Mouse (Mus musculus): ENCODE data around the gene Gm10670.
"Not testable (repeated sequence)": the region's sequence is repeated elsewhere in the genome, so short reads cannot be mapped to it uniquely, and the experiment has no call there.

Gm10670 gene

DNA sequence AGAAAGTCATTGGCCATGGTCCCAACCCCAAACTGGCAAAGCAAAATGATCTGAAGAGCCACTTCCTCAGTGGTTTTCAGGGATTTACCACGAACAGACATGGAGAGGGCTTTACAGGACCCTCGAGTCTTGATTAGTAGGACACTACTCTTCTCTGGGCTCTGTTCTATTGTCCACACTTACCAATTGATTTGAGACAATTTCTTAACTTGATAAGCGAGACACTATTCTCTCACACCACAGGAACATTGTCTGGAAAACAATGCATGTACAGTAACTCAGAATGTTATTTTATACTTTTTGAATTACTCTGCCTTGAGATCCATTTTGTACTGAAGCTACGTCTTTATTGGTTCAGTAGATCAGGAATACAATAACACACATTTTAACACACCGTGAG lies at the start of gene Gm10670:
Gene Gm10670 (minus strand): TSS at position 101 of the 400 bp plus-strand sequence.
- not testable (repeated sequence) for DNase-seq

GRCm38 (mm10) chr7:20510434-20510833 lies 35.7 kb upstream of the Gm10670 start, which contains the start of gene Vmn1r103:
Gene Vmn1r103, minus strand, starts transcription at chr7:20510534.
- DNase-seq: not testable (repeated sequence)

DNA sequence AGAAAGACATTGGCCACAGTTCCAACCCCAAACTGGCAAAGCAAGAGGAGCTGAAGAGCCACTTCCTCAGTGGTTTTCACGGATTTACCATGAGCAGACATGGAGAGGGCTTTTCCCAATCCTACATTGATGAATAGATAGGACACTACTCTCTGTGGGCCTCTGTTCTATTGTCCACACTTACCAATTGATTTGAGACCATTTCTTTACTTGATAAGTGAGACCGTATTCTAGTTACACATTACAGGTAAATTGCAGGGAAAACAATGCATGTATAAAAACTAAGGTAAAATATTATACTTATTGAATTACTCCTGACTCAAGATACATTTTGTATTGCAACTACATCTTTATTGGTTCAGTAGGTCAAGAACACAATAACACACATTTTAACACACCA lies 32.2 kb downstream of the Gm10670 start, which contains the start of gene Vmn1r101:
Gene Vmn1r101 (minus strand): TSS at position 101 of the 400 bp plus-strand sequence.
- DNase-seq: not testable (repeated sequence)
